Mouse (Mus musculus): Measurements from ENCODE around the gene Arl14ep. TPM values are rescaled to one million over a fixed set of nuclear protein-coding genes. Genes with fewer than 3 reads are reported as not detected.

The Arl14ep gene
- total and polyA plus RNA-seq, 3 experiments, result 55.2 to 76.0 (median 61.0) TPM

DNA sequence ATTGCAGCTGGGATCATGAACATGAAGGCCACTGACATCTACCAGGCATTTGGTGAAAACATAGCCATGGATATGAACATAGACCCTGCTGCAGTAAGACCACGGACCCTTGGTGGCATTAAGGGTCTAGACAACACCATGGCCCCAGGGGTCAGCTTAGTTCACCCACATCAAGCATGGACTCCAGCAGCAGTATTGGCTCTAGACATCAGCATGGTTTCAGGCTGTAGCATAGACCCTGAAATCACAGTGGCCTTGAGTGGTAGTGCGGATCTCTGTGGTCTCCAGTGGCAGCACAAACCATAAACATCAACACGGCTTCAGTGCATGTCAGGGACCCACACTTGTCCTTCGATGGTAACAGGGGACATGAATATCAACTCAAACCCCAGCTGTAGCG lies 48.5 kb upstream of the Arl14ep start:
- Histone ChIP-seq H3K4me1 (ENCODE audit: control insufficient read depth in 1 of 2, insufficient read depth in 2 of 2) (0 out of 4 replicates have a peak, but pooled peaks cover 0 to 2% of the 10 kb centered on the region in 2 experiments), H3K27ac (ENCODE audit: insufficient read depth, low read depth) (no peak overlapping the region), H3K36me3 (replicated peaks in 1 of 2; ENCODE audit: control insufficient read depth in 1 of 2, insufficient read depth in 1 of 2, low read length in 1 of 2) (no peaks in the 10 kb centered on the region), H3K79me2 (replicated peaks; ENCODE audit: control insufficient read depth, extremely low read depth, insufficient read depth, poor library complexity, severe bottlenecking) (no peaks in the 10 kb centered on the region), H3K9ac (ENCODE audit: insufficient read depth, low read depth) (no peak overlapping the region), H3K4me2 (ENCODE audit: insufficient read depth, low read depth, poor library complexity, severe bottlenecking) (no peak overlapping the region), H3K4me3 (replicated peaks in 1 of 3; ENCODE audit: low read depth in 2 of 3, low read length in 2 of 3, poor library complexity in 1 of 3) (no peak overlapping the region), H3K27me3 (replicated peaks) (no peaks in the 10 kb centered on the region), H3K9me3 (replicated peaks; ENCODE audit: low read length) (peaks cover 18% of the 10 kb centered on the region)
- dilution Hi-C loops (cut with MboI; ENCODE audit: extremely low pct_ligation_motif_present, extremely low pct_unique_long_range_greater_than_20kb, low sequenced_read_pairs), result no loop called here
- DNase-seq (ENCODE audit: extremely low read depth), result no peak
- TF ChIP-seq ELF1 (IDR thresholded peaks at IDR 0.05; ENCODE audit: low read depth, low read length) (no peak), TCF12 (IDR thresholded peaks at IDR 0.05; ENCODE audit: low read depth, low read length) (no peak), RCOR1 (conservative IDR thresholded peaks at IDR 0.05; ENCODE audit: low read depth, low read length) (no peak), MAFK (IDR thresholded peaks at IDR 0.05; ENCODE audit: insufficient replicate concordance, low read length) (no peak), IRF4 (IDR thresholded peaks at IDR 0.05; ENCODE audit: low read depth, low read length) (no peak), MAX (IDR thresholded peaks at IDR 0.05; ENCODE audit: low read length) (no peak)
- in situ Hi-C loops (cut with MboI; ENCODE audit: low pct_ligation_motif_present, low pct_unique_long_range_greater_than_20kb, low sequenced_read_pairs), result no loop called here

DNA sequence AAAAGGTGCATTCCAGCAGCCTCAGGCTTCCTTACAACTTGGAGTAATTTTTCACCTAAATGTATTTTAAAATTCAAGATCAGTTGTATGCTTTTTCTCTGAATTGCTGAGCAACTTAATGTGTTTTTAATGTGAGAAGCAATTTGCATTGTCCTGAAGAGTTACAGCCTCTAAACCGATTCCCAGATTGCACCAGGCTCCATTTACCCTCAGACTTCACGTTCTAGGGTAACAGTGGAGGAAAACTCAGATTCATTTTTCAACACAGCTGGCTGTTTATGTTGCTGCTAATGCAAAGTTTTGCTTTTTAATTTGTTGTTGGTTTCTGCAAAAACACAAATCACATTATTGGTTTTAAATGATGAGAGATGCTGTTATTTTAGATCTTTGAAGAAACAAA lies 45.1 kb upstream of the Arl14ep start:
- no peak overlapping the region for H3K27ac ChIP-seq (ENCODE audit: insufficient read depth, low read depth)
- H3K36me3 ChIP-seq (replicated peaks in 1 of 2; ENCODE audit: control insufficient read depth in 1 of 2, insufficient read depth in 1 of 2, low read length in 1 of 2), result no peaks in the 10 kb centered on the region
- dilution Hi-C loops (cut with MboI; ENCODE audit: extremely low pct_ligation_motif_present, extremely low pct_unique_long_range_greater_than_20kb, low sequenced_read_pairs) (no loop called here), in situ Hi-C loops (cut with MboI; ENCODE audit: low pct_ligation_motif_present, low pct_unique_long_range_greater_than_20kb, low sequenced_read_pairs) (no loop called here)
- peaks cover 14% of the 10 kb centered on the region for H3K9me3 ChIP-seq (replicated peaks; ENCODE audit: low read length)
- DNase-seq (ENCODE audit: extremely low read depth), result no peak
- no peaks in the 10 kb centered on the region for H3K4me1 ChIP-seq (ENCODE audit: control insufficient read depth in 1 of 2, insufficient read depth in 2 of 2)
- no peaks in the 10 kb centered on the region for H3K27me3 ChIP-seq (replicated peaks)
- TF ChIP-seq CTCF (conservative IDR thresholded peaks at IDR 0.05 in 1 of 2, IDR thresholded peaks at IDR 0.05 in 1 of 2; ENCODE audit: low read depth in 2 of 2, low read length in 2 of 2), result no peak
- TF ChIP-seq RCOR1 (conservative IDR thresholded peaks at IDR 0.05; ENCODE audit: low read depth, low read length), result no peak
- TF ChIP-seq KAT2A (IDR thresholded peaks at IDR 0.05; ENCODE audit: insufficient replicate concordance, low read length), result no peak
- no peak for TF ChIP-seq MXI1 (IDR thresholded peaks at IDR 0.05; ENCODE audit: low read depth, low read length)
- no peak for TF ChIP-seq BHLHE40 (IDR thresholded peaks at IDR 0.05; ENCODE audit: low read depth, low read length)
- TF ChIP-seq MYC (IDR thresholded peaks at IDR 0.05; ENCODE audit: low read depth, low read length), result no peak
- TF ChIP-seq ZKSCAN1 (IDR thresholded peaks at IDR 0.05; ENCODE audit: borderline replicate concordance, low read depth, low read length), result no peak
- no peak for TF ChIP-seq MAX (IDR thresholded peaks at IDR 0.05; ENCODE audit: low read length)
- no peak for TF ChIP-seq MAZ (IDR thresholded peaks at IDR 0.05; ENCODE audit: low read depth, low read length)
- no peak for TF ChIP-seq TCF12 (IDR thresholded peaks at IDR 0.05; ENCODE audit: low read depth, low read length)
- no peak for TF ChIP-seq POLR2AphosphoS2 (IDR thresholded peaks at IDR 0.05; ENCODE audit: low read depth, low read length)
- TF ChIP-seq ELF1 (IDR thresholded peaks at IDR 0.05; ENCODE audit: low read depth, low read length), result no peak
- no peak for TF ChIP-seq ZNF384 (IDR thresholded peaks at IDR 0.05; ENCODE audit: low read depth, low read length)
- TF ChIP-seq HCFC1 (IDR thresholded peaks at IDR 0.05; ENCODE audit: low read depth, low read length), result no peak
- H3K9ac ChIP-seq (ENCODE audit: insufficient read depth, low read depth), result no peak overlapping the region
- H3K4me2 ChIP-seq (ENCODE audit: insufficient read depth, low read depth, poor library complexity, severe bottlenecking), result no peak overlapping the region
- H3K79me2 ChIP-seq (replicated peaks; ENCODE audit: control insufficient read depth, extremely low read depth, insufficient read depth, poor library complexity, severe bottlenecking), result no peaks in the 10 kb centered on the region
- no peak overlapping the region for H3K4me3 ChIP-seq (replicated peaks in 1 of 3; ENCODE audit: low read depth in 2 of 3, low read length in 2 of 3, poor library complexity in 1 of 3)
